Mouse (Mus musculus) midbrain, embryonic 10.5 days (tissue): Measurements from ENCODE around the gene Mrps9. TPM values are rescaled to one million over a fixed set of nuclear protein-coding genes. Genes with fewer than 3 reads are reported as not detected.

Experiments used
- DNase-seq: peaks from one replicate; pipeline ENCODE4 v3.0.0-alpha.2; 2017; ENCODE audit warnings: low spot score
- H3K27ac ChIP-seq: fragments of 300-500 bp; sonication (generic); replicated peaks from 2 replicates; pipeline ENCODE4 v1.5.1; 2016; ENCODE audit warnings: mild to moderate bottlenecking
- H3K27me3 ChIP-seq: fragments of 300-500 bp; sonication (generic); 2 replicates; pipeline ENCODE4 v1.6.1; 2016; ENCODE audit warnings: low read depth, mild to moderate bottlenecking; ENCODE audit not compliant: poor library complexity, severe bottlenecking
- H3K36me3 ChIP-seq: fragments of 300-500 bp; sonication (generic); 2 replicates; pipeline ENCODE4 v1.6.1; 2016; ENCODE audit warnings: mild to moderate bottlenecking, moderate library complexity
- H3K4me1 ChIP-seq: fragments of 300-500 bp; sonication (generic); 2 replicates; pipeline ENCODE4 v1.6.1; 2016
- H3K4me3 ChIP-seq: fragments of 300-500 bp; sonication (generic); 2 replicates; pipeline ENCODE4 v1.5.1; 2016; ENCODE audit warnings: mild to moderate bottlenecking, moderate library complexity
- H3K9me3 ChIP-seq: fragments of 300-500 bp; sonication (generic); replicated peaks from 2 replicates; pipeline ENCODE4 v1.6.1; 2016; ENCODE audit warnings: mild to moderate bottlenecking
- WGBS: fragments of 180-500 bp; shearing (Covaris S2); methylation state at CpG from one replicate; pipeline ENCODE4 v1.1.7; 2016; 5-methylcytosine and 5-hydroxymethylcytosine counted together
- polyA plus RNA-seq: library from polyadenylated mRNA; unstranded; fragments of >200 nt; fragmentation: Nextera tagmentation; extraction: Ambion mirVana; gene quantifications from 2 replicates; pipeline ENCODE4 v1.2.1, GENCODE M21; 2016

Gene Mrps9
- 56.2 and 58.7 TPM in 2 replicates for polyA plus RNA-seq

GRCm38 (mm10) chr1:42850663-42851397 lies at the start of gene Mrps9:
TSS of gene Mrps9 (plus strand) at chr1:42851233.
- Histone ChIP-seq H3K4me3 (peak within 1 kb of the TSS; percentile 73), H3K4me1 (peaks cover 18% of the 10 kb centered on the region), H3K27me3 (no peaks in the 10 kb centered on the region), H3K27ac (peak within 1 kb of the TSS; percentile 88), H3K9me3 (no peaks in the 10 kb centered on the region), H3K36me3 (no peaks in the 10 kb centered on the region)
- DNase-seq: peak; percentile 97
- under 1% methylated on average over 23 of the region's 23 CpGs for WGBS

GRCm38 (mm10) chr1:42813301-42813845 lies 37.7 kb upstream of the Mrps9 start:
- H3K4me1 ChIP-seq: no peaks in the 10 kb centered on the region
- WGBS: 94% methylated on average over 6 of the region's 6 CpGs
- H3K4me3 ChIP-seq: no peak overlapping the region
- no peaks in the 10 kb centered on the region for H3K27me3 ChIP-seq
- H3K27ac ChIP-seq: no peak overlapping the region
- H3K9me3 ChIP-seq: no peaks in the 10 kb centered on the region
- H3K36me3 ChIP-seq: no peaks in the 10 kb centered on the region
- DNase-seq: no peak

GRCm38 (mm10) chr1:42814798-42815619 lies 36.0 kb upstream of the Mrps9 start:
- DNase-seq: no peak
- WGBS: 92% methylated on average over 15 of the region's 15 CpGs
- no peak overlapping the region for H3K4me3 ChIP-seq
- H3K27me3 ChIP-seq: no peaks in the 10 kb centered on the region
- no peaks in the 10 kb centered on the region for H3K36me3 ChIP-seq
- no peaks in the 10 kb centered on the region for H3K9me3 ChIP-seq
- no peak overlapping the region for H3K27ac ChIP-seq
- H3K4me1 ChIP-seq: no peaks in the 10 kb centered on the region

- peak overlapping the region; percentile 73 for H3K4me3 ChIP-seq
- no peaks in the 10 kb centered on the region for H3K36me3 ChIP-seq
- no peak for DNase-seq
- no peaks in the 10 kb centered on the region for H3K9me3 ChIP-seq
- peak overlapping the region; percentile 88 for H3K27ac ChIP-seq
- H3K4me1 ChIP-seq: peaks cover 18% of the 10 kb centered on the region
- 2% methylated on average over 21 of the region's 21 CpGs for WGBS
- H3K27me3 ChIP-seq: no peaks in the 10 kb centered on the region
Observed at GRCm38 (mm10) chr1:42851398-42851767, 350 bp downstream of the Mrps9 start.

GRCm38 (mm10) chr1:42851810-42852209 lies 777 bp downstream of the Mrps9 start:
- Histone ChIP-seq H3K9me3 (no peaks in the 10 kb centered on the region), H3K4me1 (peaks cover 18% of the 10 kb centered on the region), H3K4me3 (peak overlapping the region; percentile 73), H3K36me3 (no peaks in the 10 kb centered on the region), H3K27me3 (no peaks in the 10 kb centered on the region), H3K27ac (peak overlapping the region; percentile 88)
- DNase-seq: no peak
- 6% methylated on average over 16 of the region's 16 CpGs for WGBS

GRCm38 (mm10) chr1:42864719-42865250 lies 13.8 kb downstream of the Mrps9 start:
- Histone ChIP-seq H3K27ac (no peak overlapping the region), H3K27me3 (no peaks in the 10 kb centered on the region), H3K9me3 (no peaks in the 10 kb centered on the region), H3K4me3 (no peak overlapping the region), H3K36me3 (peaks cover 44% of the 10 kb centered on the region), H3K4me1 (no peaks in the 10 kb centered on the region)
- DNase-seq: no peak
- 91% methylated on average over 5 of the region's 5 CpGs for WGBS

- Histone ChIP-seq H3K36me3 (peaks cover 44% of the 10 kb centered on the region), H3K27me3 (no peaks in the 10 kb centered on the region), H3K27ac (no peak overlapping the region), H3K4me1 (no peaks in the 10 kb centered on the region), H3K4me3 (no peak overlapping the region), H3K9me3 (no peaks in the 10 kb centered on the region)
- DNase-seq: no peak
- WGBS: 99% methylated on average over 4 of the region's 4 CpGs
Observed at GRCm38 (mm10) chr1:42865336-42865939, 14.4 kb downstream of the Mrps9 start.

GRCm38 (mm10) chr1:42865986-42866385 lies 15.0 kb downstream of the Mrps9 start:
- Histone ChIP-seq H3K27ac (no peak overlapping the region), H3K27me3 (no peaks in the 10 kb centered on the region), H3K4me3 (no peak overlapping the region), H3K36me3 (peaks cover 44% of the 10 kb centered on the region), H3K9me3 (no peaks in the 10 kb centered on the region), H3K4me1 (no peaks in the 10 kb centered on the region)
- no peak for DNase-seq
- 96% methylated on average over 4 of the region's 4 CpGs for WGBS

- H3K36me3 ChIP-seq: peaks cover 44% of the 10 kb centered on the region
- 95% methylated on average over 3 of the region's 3 CpGs for WGBS
- H3K27ac ChIP-seq: no peak overlapping the region
- H3K4me3 ChIP-seq: no peak overlapping the region
- no peak for DNase-seq
- H3K9me3 ChIP-seq: no peaks in the 10 kb centered on the region
- H3K27me3 ChIP-seq: no peaks in the 10 kb centered on the region
- H3K4me1 ChIP-seq: no peaks in the 10 kb centered on the region
Observed at GRCm38 (mm10) chr1:42867188-42867587, 16.2 kb downstream of the Mrps9 start.

GRCm38 (mm10) chr1:42874174-42874573 lies 23.1 kb downstream of the Mrps9 start:
- H3K36me3 ChIP-seq: no peaks in the 10 kb centered on the region
- WGBS: 98% methylated on average over 2 of the region's 2 CpGs
- no peaks in the 10 kb centered on the region for H3K9me3 ChIP-seq
- DNase-seq: no peak
- peaks cover 21% of the 10 kb centered on the region for H3K4me1 ChIP-seq
- no peaks in the 10 kb centered on the region for H3K27me3 ChIP-seq
- H3K4me3 ChIP-seq: no peak overlapping the region
- H3K27ac ChIP-seq: no peak overlapping the region

GRCm38 (mm10) chr1:42875271-42875670 lies 24.2 kb downstream of the Mrps9 start:
- DNase-seq: no peak
- Histone ChIP-seq H3K27ac (no peak overlapping the region), H3K9me3 (no peaks in the 10 kb centered on the region), H3K27me3 (no peaks in the 10 kb centered on the region), H3K4me3 (no peak overlapping the region), H3K4me1 (peaks cover 21% of the 10 kb centered on the region), H3K36me3 (no peaks in the 10 kb centered on the region)
- WGBS: 90% methylated on average over 5 of the region's 5 CpGs

GRCm38 (mm10) chr1:42876463-42877093 lies 25.5 kb downstream of the Mrps9 start:
- peak overlapping the region; percentile 65; the same call in 1 of the 2 replicates for H3K27ac ChIP-seq
- DNase-seq: no peak
- 93% methylated on average over 4 of the region's 4 CpGs for WGBS

More at GRCm38 (mm10) chr1:42876463-42877093, 25.5 kb downstream of the Mrps9 start:
- Histone ChIP-seq H3K36me3 (no peaks in the 10 kb centered on the region), H3K4me3 (no peak overlapping the region), H3K4me1 (peaks cover 21% of the 10 kb centered on the region), H3K9me3 (no peaks in the 10 kb centered on the region), H3K27me3 (no peaks in the 10 kb centered on the region)
